In the genomic region with DNA sequence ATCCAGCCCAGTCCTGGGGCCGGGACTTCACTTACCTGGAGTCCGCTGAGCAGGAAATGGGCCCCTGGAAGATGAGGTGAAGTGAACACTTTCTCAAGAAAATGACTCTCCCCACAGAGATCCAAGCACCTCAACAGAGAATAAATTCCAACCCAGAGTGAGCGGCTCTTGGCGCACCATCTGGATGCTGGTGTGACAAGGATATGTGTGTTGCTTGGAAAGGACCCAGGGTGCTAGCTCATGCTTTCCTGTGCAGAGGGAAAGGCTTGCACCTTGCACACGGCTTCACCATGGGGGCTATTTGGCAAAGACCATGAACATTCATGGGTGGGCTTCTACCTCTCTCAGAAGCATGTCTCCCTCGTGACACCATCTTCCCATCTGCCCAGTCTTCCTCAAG, we compare ENCODE assay signal across 14 mouse cellular contexts.
"Had no signal": no experiment of that assay in that cellular context is flagged by ENCODE, and none has a peak within 500 bp of the region (broad histone marks: within the 10 kb centered on the region; RNA-seq: fewer than 3 reads in every experiment).

No protein-coding gene starts in this region.

- H3K9me3 ChIP-seq: liver, embryonic 13.5 days; lung, embryonic 15.5 days; megakaryocyte, embryonic 14.5 days; midbrain, embryonic 12.5 days; stomach, embryonic 15.5 days had no signal

- H3K27me3 ChIP-seq: lung, embryonic 15.5 days; stomach, embryonic 15.5 days had no signal

- H3K27ac ChIP-seq: kidney, postnatal 0 days; liver, embryonic 13.5 days; lung, embryonic 15.5 days; macrophage; midbrain, embryonic 12.5 days; stomach, embryonic 15.5 days had no signal

- ATAC-seq: liver, postnatal 0 days had no signal

- H3K4me3 ChIP-seq: liver, embryonic 13.5 days; lung, embryonic 15.5 days; megakaryocyte, embryonic 14.5 days; midbrain, embryonic 12.5 days; stomach, embryonic 15.5 days had no signal

- H3K4me2 ChIP-seq: liver, embryonic 13.5 days; lung, embryonic 15.5 days; midbrain, embryonic 12.5 days; stomach, embryonic 15.5 days had no signal

- DNase-seq: kidney, adult 9 months; kidney, postnatal 36 days; liver; liver, embryonic 13.5 days; liver, postnatal 0 days; lung, postnatal 14 days; right cerebral cortex, postnatal 14 days; thymus, postnatal 4 days had no signal

- H3K36me3 ChIP-seq: liver, embryonic 13.5 days; lung, embryonic 15.5 days; midbrain, embryonic 12.5 days; stomach, embryonic 15.5 days had no signal

- H3K9ac ChIP-seq: liver, embryonic 13.5 days; liver, postnatal 0 days; lung, embryonic 15.5 days; midbrain, embryonic 12.5 days; stomach, embryonic 15.5 days had no signal
